Mouse (Mus musculus) hindbrain, postnatal 0 days (tissue): Measurements from ENCODE around the gene Cbx5. TPM values are rescaled to one million over a fixed set of nuclear protein-coding genes. Genes with fewer than 3 reads are reported as not detected.
A peak's percentile ranks its signal among the peaks of the same experiment; 100 is the strongest.

Source experiments
- ATAC-seq: fragments of 200-750 bp; cut with Nextera tagmentation; 2 replicates; pipeline ENCODE4 v1.8.0; 2017; ENCODE audit warnings: mild to moderate bottlenecking, moderate TSS enrichment, moderate library complexity
- DNase-seq: peaks from one replicate; pipeline ENCODE4 v3.0.0-alpha.2; 2015; ENCODE audit warnings: low spot score
- H3K27ac ChIP-seq: fragments of 300-500 bp; sonication (generic); 2 replicates; pipeline ENCODE4 v1.5.1; 2014; ENCODE audit warnings: mild to moderate bottlenecking
- H3K27me3 ChIP-seq: fragments of 300-500 bp; sonication (generic); 2 replicates; pipeline ENCODE4 v1.6.1; 2014; ENCODE audit warnings: low read length, mixed read lengths; ENCODE audit not compliant: insufficient read depth
- H3K36me3 ChIP-seq: fragments of 300-500 bp; sonication (generic); 2 replicates; pipeline ENCODE4 v1.6.1; 2014; ENCODE audit warnings: low read length, mixed read lengths; ENCODE audit not compliant: insufficient read depth
- H3K4me1 ChIP-seq: fragments of 300-500 bp; sonication (generic); 2 replicates; pipeline ENCODE4 v1.6.1; 2014; ENCODE audit warnings: antibody characterized with exemption, low read length, mixed read lengths; ENCODE audit not compliant: insufficient read depth
- H3K4me2 ChIP-seq: fragments of 300-500 bp; sonication (generic); 2 replicates; pipeline ENCODE4 v1.6.1; 2014; ENCODE audit warnings: low read depth, mild to moderate bottlenecking, low read length, moderate library complexity, mixed read lengths
- H3K4me3 ChIP-seq: fragments of 300-500 bp; sonication (generic); 2 replicates; pipeline ENCODE4 v1.5.1; 2014; ENCODE audit warnings: low read length
- H3K9ac ChIP-seq: fragments of 300-500 bp; sonication (generic); replicated peaks from 2 replicates; pipeline ENCODE4 v1.6.1; 2014; ENCODE audit warnings: mild to moderate bottlenecking, low read length, moderate library complexity, mixed read lengths
- H3K9me3 ChIP-seq: fragments of 300-500 bp; sonication (generic); 2 replicates; pipeline ENCODE4 v1.6.1; 2016; ENCODE audit warnings: low read length, mixed read lengths
- CTCF ChIP-seq: IDR thresholded peaks from 2 replicates; pipeline ENCODE4 v1.5.1; 2016; ENCODE audit warnings: antibody characterized with exemption, control low read depth, low read depth
- WGBS: fragments of 180-500 bp; shearing (Covaris S2); extraction: QIAGEN DNeasy Blood & Tissue Kit; methylation state at CpG from one replicate; pipeline ENCODE4 v1.1.7; 2014; 5-methylcytosine and 5-hydroxymethylcytosine counted together
- polyA plus RNA-seq: library from polyadenylated mRNA; unstranded; fragments of >200 nt; fragmentation: Nextera tagmentation; extraction: Ambion mirVana; gene quantifications from 2 replicates; pipeline ENCODE4 v1.2.1, GENCODE M21; 2015
- total RNA-seq: library from RNA; depleted of rRNA; stranded (reverse); fragments of >200 nt; gene quantifications from 2 replicates; pipeline ENCODE4 v1.2.3, GENCODE M21; 2014

Cbx5 gene
- total and polyA plus RNA-seq, 2 experiments from 2014 or later = 98.1 to 134 TPM

DNA sequence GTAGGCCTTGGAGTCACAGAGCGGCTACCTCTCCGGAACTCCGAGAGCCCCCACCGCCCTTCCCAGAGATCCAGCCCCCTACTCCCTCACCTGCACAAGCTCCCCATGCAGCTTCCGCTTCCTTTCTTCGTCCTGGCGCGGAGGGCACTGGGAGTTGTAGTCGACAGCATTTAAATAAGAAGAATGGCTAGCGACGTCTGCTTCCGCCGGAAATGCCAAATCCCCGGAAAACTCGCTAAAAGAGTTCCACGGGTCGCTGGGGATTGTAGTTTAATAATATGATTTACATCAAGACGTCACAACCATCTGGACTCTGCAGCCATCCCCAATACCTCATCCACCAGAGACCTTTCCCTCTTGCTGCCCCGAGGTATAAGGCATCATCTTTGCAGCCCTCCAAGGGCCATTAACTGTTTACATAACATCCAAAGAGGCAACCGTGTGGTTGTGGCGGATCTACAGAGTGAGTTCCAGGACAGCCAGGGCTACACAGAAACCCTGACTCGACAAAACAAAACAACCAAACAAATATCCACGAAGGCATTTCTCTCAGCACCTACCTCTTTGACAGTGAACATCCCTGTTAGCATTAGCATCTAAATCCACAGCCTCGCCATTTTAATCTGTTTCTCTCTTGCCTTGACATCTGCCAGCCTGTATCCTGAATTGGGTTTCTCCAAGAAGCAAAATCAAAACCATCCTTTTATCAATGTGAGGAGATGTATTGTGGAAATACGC is 76.3 kb downstream of the Cbx5 start:
- no peaks in the 10 kb centered on the region for H3K27me3 ChIP-seq
- H3K4me2 ChIP-seq = peak overlapping the region; percentile 71
- peak overlapping the region; percentile 22; the same call in 1 of the 2 replicates for H3K27ac ChIP-seq
- ATAC-seq (peak; percentile 92), DNase-seq (peak; percentile 99)
- TF ChIP-seq CTCF = no peak
- peak overlapping the region; percentile 53 for H3K9ac ChIP-seq
- H3K4me3 ChIP-seq = peak overlapping the region; percentile 51
- WGBS = 8% methylated on average over 25 of the region's 25 CpGs
- H3K9me3 ChIP-seq = no peaks in the 10 kb centered on the region
- H3K36me3 ChIP-seq = no peaks in the 10 kb centered on the region
- H3K4me1 ChIP-seq = peaks cover 3% of the 10 kb centered on the region; the same call in 1 of the 2 replicates

DNA sequence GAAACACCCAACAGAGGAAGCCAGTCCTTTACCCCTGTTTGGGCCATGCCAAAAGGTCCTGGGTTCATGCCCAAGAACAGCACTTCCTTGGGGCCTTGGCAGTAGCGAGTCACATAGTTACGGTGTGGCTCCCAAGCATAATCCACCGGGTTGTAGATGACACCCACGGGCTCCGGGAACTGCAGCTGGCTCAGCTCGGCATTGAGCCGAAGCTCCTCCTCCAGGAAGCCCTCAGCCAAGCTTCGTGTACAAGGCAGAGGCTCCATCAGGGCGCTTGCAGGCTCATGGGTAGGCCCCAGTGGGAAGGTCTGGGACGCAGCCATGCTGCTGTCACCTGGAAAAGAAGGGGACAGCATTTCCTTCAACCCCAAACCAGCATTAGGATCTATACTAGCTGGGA is 82.0 kb downstream of the Cbx5 start:
- DNase-seq = no peak
- WGBS = 75% methylated on average over 10 of the region's 10 CpGs
- TF ChIP-seq CTCF = no peak
- Histone ChIP-seq H3K4me3 (no peak overlapping the region), H3K9me3 (no peaks in the 10 kb centered on the region), H3K36me3 (no peaks in the 10 kb centered on the region; the same call in 1 of the 2 replicates), H3K4me1 (0 out of 2 replicates have a peak, but pooled peaks cover 3% of the 10 kb centered on the region), H3K27ac (no peak overlapping the region), H3K4me2 (no peak overlapping the region), H3K9ac (no peak overlapping the region), H3K27me3 (no peaks in the 10 kb centered on the region)
- ATAC-seq = no peak

DNA sequence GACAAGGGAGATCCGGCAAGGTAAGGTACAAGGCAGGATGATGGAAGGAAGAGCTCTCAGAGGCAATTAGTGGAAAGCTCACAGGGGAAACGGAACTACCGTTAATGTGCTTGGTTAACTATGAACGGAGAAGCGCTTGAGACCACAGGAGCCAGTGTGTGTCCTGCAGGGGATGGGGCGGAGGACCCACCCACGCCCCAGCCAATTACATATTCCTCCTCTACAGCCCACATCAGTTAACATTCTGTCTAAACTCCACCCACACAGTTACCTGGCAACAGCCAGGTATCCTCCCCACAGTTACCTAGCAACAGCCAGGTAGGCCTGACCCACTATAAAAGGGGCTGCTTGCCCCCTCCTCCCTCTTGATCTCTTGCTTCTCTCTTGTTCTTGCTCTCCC is 82.7 kb downstream of the Cbx5 start:
- no peaks in the 10 kb centered on the region for H3K4me1 ChIP-seq
- DNase-seq (no peak), ATAC-seq (peak; percentile 38; the same call in 1 of the 2 replicates)
- H3K36me3 ChIP-seq = no peaks in the 10 kb centered on the region; the same call in 1 of the 2 replicates
- no peaks in the 10 kb centered on the region for H3K27me3 ChIP-seq
- H3K9me3 ChIP-seq = no peaks in the 10 kb centered on the region
- H3K4me2 ChIP-seq = no peak overlapping the region
- H3K9ac ChIP-seq = no peak overlapping the region
- H3K27ac ChIP-seq = no peak overlapping the region
- 53% methylated on average over 7 of the region's 7 CpGs for WGBS
- no peak overlapping the region for H3K4me3 ChIP-seq
- no peak for TF ChIP-seq CTCF

DNA sequence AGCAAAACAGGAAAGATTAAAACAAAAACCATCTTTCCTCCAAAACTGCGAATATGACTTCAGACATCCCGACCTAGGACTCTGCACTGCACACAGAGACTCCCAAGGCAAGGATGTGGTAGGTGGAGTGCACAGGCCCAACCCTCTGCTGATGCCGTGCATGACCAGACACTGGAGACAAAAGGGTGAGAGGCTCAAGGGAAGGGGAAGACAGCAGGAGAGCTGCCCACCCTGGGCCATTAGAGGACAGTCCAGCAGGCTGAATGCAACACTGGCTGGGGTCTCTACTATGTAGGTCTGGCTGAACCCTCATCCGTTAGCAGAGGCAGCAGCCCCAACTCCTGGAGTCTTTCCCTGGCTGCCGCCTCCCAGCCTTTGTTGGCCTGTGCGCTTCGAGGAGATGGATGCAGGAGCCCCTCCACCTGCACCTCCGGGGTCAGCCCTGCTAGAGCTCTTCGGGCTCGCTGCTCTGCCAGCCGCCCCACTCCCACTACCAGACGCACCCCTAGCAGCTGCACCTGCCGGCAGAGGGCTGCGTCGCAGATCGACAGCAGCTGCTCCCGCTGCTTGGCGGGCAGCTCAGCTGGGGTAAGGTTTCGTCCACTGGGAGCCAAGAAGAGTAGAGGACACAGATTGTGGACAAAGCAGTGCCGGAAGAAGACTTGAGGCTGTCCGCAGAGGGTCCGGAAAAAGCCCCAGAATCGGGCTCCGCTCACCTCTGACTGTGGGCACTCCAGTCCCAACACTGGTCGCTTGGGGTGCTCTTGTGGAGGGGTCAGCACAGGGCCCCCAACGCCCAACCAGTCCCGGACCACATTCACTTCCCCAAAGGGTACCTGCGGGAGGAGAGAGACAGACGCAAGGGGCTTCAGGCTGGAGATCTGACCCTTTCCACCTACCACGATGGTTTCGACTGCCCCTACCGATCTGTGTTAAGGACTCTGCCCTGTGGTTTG is 84.0 kb downstream of the Cbx5 start:
- H3K36me3 ChIP-seq = no peaks in the 10 kb centered on the region; the same call in 1 of the 2 replicates
- H3K9ac ChIP-seq = no peak overlapping the region
- WGBS = 29% methylated on average over 32 of the region's 32 CpGs
- no peak overlapping the region for H3K27ac ChIP-seq
- TF ChIP-seq CTCF = peak; percentile 31
- H3K4me1 ChIP-seq = no peaks in the 10 kb centered on the region
- no peaks in the 10 kb centered on the region for H3K9me3 ChIP-seq
- ATAC-seq (0 out of 2 replicates have a peak, but pooled peaks have one; percentile 38), DNase-seq (peak; percentile 49)
- H3K4me3 ChIP-seq = no peak overlapping the region
- 0 out of 2 replicates have a peak overlapping the region, but pooled peaks have one; percentile 13 for H3K4me2 ChIP-seq
- no peaks in the 10 kb centered on the region for H3K27me3 ChIP-seq

DNA sequence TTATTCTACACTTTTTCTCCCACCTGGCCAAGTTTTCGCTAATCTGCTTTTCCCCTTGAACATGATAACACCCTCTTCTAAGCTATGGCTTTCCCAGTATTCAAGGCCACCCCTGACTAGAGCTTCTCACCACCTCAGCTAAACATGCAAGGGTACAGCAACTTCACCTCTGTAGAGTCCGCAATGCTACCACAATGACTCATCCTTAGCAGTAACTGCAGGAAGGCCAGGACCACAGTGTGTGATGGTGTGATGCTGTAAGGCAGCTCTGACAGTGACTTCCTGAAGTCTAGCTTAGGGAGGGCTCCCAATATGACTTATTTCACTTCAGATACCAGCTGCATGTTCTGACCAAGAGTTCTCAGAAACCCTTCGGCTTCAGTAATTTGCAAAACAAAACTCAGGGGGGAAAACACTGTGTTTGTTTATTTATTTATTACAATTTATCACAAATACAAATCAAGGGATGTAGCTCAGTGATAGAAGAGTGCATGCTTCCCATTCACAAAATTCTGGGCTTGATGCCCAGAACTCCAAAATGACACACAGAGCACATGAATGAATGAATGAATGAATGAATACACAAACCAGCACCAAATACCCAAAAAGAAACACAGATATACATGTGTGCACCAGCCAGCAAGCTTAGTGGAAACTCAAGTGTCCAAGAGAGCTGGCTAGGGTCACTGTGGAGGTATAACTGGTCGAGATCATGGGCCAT is 86.6 kb downstream of the Cbx5 start:
- 83% methylated on average over 4 of the region's 4 CpGs for WGBS

DNA sequence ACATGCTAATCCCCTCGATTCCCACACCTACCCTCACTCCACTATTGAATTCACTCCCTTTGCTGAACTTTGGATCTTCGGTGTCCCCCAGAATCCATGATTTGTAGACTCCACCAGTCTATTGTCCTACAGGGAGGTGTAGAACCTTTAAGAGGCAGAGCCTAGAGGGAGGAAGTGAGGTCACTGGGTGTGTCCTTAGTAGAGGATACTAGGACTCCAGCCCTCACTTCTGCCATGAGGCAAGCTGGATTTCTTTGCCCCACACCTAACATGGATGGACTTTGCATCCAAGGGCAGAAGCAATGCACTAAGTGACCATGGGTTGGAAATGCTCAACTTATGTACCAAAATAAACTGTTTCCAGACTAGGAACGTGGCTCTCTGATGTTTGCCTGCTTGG is 87.2 kb downstream of the Cbx5 start:
- Histone ChIP-seq H3K36me3 (no peaks in the 10 kb centered on the region; the same call in 1 of the 2 replicates), H3K4me3 (no peak overlapping the region), H3K4me2 (no peak overlapping the region), H3K9ac (no peak overlapping the region), H3K27me3 (no peaks in the 10 kb centered on the region), H3K27ac (no peak overlapping the region), H3K9me3 (no peaks in the 10 kb centered on the region), H3K4me1 (peaks cover 8% of the 10 kb centered on the region; the same call in 1 of the 2 replicates)
- ATAC-seq (no peak), DNase-seq (no peak)
- TF ChIP-seq CTCF = no peak
- 91% methylated on average over 3 of the region's 3 CpGs for WGBS

More for the DNA sequence above, 86.6 kb downstream of the Cbx5 start:
- H3K27me3 ChIP-seq = no peaks in the 10 kb centered on the region
- no peaks in the 10 kb centered on the region; the same call in 1 of the 2 replicates for H3K36me3 ChIP-seq
- no peak for ATAC-seq
- no peak overlapping the region for H3K9ac ChIP-seq
- H3K4me2 ChIP-seq = no peak overlapping the region
- 0 out of 2 replicates have a peak, but pooled peaks cover 1% of the 10 kb centered on the region for H3K4me1 ChIP-seq
- H3K9me3 ChIP-seq = no peaks in the 10 kb centered on the region
- H3K27ac ChIP-seq = no peak overlapping the region
- no peak for TF ChIP-seq CTCF
- DNase-seq = no peak
- no peak overlapping the region for H3K4me3 ChIP-seq
